Mouse (Mus musculus) cortical plate, adult 2 months (tissue): Measurements from ENCODE around the gene Zfp800.

Experiments
- CTCF ChIP-seq: fragments of 200-500 bp; IDR thresholded peaks from 2 replicates; pipeline ENCODE4 v1.5.1; 2011; ENCODE audit warnings: mild to moderate bottlenecking, control low read depth, low read length; ENCODE audit not compliant: insufficient read depth; ENCODE audit errors: extremely low read depth
- POLR2A ChIP-seq: fragments of 200-500 bp; IDR thresholded peaks from 2 replicates; pipeline ENCODE4 v1.6.1; 2011; ENCODE audit warnings: mild to moderate bottlenecking, low read length, control low read depth; ENCODE audit not compliant: insufficient read depth; ENCODE audit errors: extremely low read depth

DNA sequence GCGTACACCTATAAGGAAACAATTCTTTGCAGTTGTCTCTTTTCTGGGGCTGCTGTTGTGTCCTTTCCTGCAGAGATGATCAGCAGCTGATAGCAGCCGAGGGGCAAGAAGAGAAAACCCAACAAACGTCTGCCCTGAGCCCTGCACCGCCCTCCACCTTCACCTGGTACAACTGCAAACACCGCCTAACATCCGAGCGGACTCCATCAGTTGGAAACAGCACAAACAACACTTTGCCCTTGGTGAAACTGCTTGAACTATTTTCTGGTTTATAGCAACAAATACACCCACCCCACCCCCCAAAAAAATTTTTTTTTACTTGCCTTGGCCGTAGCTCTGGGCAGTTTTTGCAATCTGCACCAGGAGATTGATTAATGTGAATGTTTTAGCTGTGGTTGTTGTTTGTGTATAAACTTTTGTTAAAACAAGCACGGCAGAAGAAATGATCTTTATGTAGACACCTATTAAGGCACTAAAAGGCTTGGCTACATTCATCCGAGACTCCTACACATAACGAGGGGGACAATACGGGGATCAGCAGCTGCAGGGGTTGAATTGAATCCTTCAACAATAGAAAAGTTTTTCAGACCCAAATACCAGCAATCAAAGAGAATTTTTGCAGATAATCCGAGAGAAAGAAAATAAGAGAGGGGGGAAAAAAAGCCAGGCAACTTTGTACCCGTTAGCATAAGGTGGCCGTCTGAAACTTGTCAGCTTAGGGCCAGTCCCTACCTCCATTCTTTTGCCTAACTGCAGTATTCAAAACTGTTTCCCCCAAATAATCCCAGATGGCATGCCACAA lies 1.6 kb downstream of the Zfp800 start:
- no peak for TF ChIP-seq CTCF
- no peak for TF ChIP-seq POLR2A
